Mouse (Mus musculus): ENCODE measurements around the gene Gm10577.

Gene Gm10577

DNA sequence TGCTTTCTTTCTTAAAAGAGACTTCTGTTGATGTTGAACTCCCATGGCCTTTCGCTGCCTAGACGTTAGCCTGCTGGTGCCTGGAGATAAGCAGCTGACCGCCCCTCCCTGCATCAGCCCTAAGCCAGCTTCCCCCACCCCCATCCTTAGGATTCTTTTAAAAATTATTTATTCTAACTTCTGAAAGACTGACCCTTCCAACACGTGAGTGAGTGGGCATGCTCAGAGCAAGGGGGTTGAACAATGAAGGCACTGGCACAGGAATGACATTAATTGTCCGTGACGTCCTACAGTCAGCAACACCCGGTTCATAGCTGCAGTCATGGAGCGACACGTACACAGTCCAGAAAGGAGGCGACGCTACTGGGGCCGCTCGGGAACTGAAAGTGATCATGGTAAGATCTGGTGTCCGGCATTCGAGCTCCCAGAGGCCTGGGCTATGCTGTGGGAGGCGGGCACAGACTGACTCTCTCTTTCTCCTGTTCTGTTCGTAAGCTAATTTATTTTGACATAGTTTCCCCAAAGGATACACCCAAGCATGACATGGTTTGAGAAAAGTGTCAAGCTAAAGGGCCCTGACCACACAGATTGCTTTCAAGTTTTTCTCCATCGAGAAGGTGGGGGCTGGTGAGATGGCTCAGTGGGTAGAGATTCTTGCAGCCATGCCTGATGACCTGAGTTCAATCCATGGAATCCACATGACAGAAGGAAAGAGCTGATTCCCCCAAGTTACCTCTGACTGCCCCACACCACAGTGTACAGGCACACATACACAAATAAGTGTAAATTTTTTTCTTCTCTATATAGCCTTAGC is 25.8 kb downstream of the Gm10577 start:
- no peak for DNase-seq

DNA sequence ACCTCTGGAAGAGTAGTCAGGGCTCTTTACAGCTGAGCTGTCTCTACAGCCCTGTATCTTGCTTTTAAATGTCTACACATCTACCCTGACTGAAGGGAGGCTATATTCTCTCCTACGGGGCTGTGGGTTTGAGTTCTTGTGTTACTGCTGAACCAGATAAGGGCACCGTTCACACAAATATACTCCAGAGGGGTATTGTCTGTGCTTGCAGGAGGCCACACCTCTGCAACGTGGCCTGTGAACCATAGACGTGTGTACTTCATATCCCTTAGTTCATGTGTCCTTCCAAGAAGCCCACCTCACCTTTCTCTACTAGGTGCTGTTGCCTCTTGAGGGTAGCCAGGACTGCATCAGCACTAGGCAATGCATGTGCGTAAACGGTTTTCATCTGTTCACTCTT is 28.4 kb downstream of the Gm10577 start:
- DNase-seq, result no peak

DNA sequence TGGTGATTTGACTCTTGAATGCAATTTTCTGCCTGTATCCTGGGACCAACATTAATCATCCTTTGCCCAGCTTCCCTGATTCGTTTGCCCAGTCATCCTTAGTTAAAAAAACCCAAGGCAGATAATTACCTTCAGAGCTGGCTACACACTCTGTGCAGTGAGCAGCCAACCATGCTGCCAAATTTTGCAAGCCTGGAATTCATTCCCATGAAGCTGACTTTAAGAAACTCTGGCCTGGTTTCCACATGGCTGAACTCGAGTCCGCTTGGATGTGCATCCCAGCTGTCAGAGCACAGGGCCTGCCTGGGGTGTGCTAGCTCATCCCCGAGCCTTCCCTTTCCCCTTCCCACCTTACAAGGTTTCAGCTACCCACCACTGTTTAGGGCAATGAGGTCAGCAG is 29.5 kb downstream of the Gm10577 start:
- no peak for DNase-seq

GRCm38 (mm10) chr4:100988231-100988799 is 32.2 kb downstream of the Gm10577 start:
- peak in 1 of 2 experiments; percentile 15 for DNase-seq

DNA sequence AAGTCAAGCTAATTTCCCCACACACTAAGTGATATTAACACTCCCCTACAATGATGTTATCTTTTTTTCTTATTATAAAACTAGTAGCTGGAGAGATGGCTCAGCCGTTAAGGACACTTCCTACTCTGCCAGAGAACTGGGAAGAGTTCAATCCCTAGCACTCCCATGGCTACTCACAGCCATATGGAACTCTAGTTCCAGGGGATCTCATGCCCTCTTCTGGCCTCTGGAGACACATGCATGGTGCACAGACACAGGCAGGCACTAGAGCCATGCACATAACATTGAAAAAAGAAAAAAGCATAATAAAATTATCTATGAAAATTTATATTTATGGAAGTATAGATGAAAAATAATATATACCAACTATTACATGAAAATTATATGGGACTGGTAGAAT is 33.3 kb downstream of the Gm10577 start:
- no peak for DNase-seq

DNA sequence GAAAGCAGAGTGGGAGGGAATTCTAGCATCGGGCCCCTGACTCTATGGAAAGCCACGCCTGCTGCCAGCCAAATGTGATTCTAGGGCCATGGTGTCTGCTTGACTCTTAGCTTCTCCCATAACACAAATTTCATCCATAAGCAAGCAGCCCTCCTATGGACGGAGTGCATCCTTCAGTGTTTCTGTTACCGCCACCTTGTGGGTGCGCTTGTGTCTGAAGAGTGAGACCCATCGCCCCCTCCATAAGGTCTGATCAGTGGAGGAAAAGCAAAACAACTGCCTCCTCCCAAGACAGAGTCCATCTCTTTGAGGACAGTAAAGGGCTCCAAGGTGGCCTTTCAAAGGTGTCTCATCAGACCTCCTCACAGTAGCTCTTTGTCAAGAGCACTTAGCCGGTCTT is 43.0 kb downstream of the Gm10577 start:
- no peak for DNase-seq

GRCm38 (mm10) chr4:100974455-100975035 is 46.0 kb downstream of the Gm10577 start:
- DNase-seq, result no peak

DNA sequence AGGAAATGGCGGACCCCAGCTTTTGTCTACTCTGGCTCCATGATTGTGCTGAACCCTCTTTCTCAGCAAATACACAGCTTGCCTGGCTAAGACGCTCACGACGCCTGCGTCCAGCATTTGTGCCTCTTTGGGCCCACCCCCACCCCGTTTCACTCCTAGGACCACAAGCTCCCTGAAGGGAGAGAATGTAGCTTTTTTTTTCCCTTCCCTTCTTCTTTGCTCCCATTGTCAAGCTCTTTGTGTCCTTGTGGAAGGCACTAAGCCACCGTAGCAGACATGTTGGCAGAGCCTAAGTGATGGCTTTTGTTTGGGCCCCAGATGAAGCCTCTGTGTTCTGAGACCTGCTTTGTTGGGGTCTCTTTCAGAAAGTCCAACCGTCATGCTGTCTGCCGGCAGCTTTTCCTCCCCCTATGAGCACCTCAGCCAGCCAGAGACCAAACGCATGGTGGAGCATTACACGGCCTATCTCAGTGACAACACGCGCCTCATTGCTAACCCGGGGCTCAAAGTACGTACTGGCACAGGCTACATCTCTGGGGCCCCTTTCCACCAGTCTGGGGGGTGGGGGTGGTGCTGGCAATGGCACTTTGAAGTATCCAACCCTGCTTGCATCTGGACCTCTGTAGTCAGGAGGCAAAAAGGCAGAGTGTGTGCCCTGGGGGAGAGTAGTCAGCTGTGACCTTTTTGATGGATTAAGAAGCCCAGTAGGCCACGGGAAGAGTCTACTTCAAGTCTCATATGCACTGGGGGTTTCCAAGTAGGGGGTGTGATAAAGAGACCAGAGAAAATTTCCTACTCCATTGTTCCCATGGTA is 46.6 kb downstream of the Gm10577 start:
- DNase-seq, result no peak
